Mouse (Mus musculus) kidney, embryonic 15.5 days (tissue): Measurements from ENCODE around the gene Sv2c. TPM values are rescaled to one million over a fixed set of nuclear protein-coding genes. Genes with fewer than 3 reads are reported as not detected.

Experiments
- ATAC-seq: fragments of 200-750 bp; cut with Nextera tagmentation; replicated peaks from 2 replicates; pipeline ENCODE4 v1.8.0; 2017; ENCODE audit warnings: moderate TSS enrichment; ENCODE audit not compliant: low FRiP score
- H3K27ac ChIP-seq: fragments of 300-500 bp; sonication (generic); 2 replicates; pipeline ENCODE4 v1.5.1; 2015; ENCODE audit warnings: mild to moderate bottlenecking, inconsistent platforms
- H3K27me3 ChIP-seq: fragments of 300-500 bp; sonication (generic); 2 replicates; pipeline ENCODE4 v1.6.1; 2015; ENCODE audit warnings: inconsistent platforms
- H3K36me3 ChIP-seq: fragments of 300-500 bp; sonication (generic); 2 replicates; pipeline ENCODE4 v1.6.1; 2015; ENCODE audit warnings: inconsistent platforms
- H3K4me1 ChIP-seq: fragments of 300-500 bp; sonication (generic); 2 replicates; pipeline ENCODE4 v1.6.1; 2015; ENCODE audit warnings: inconsistent platforms
- H3K4me2 ChIP-seq: fragments of 300-500 bp; sonication (generic); 2 replicates; pipeline ENCODE4 v1.6.1; 2015; ENCODE audit warnings: moderate library complexity, mild to moderate bottlenecking, inconsistent platforms
- H3K4me3 ChIP-seq: fragments of 300-500 bp; sonication (generic); replicated peaks from 2 replicates; pipeline ENCODE4 v1.5.1; 2015; ENCODE audit warnings: mild to moderate bottlenecking, inconsistent platforms
- H3K9ac ChIP-seq: fragments of 300-500 bp; sonication (generic); 2 replicates; pipeline ENCODE4 v1.6.1; 2015; ENCODE audit warnings: mild to moderate bottlenecking, inconsistent platforms
- H3K9me3 ChIP-seq: fragments of 300-500 bp; sonication (generic); replicated peaks from 2 replicates; pipeline ENCODE4 v1.6.1; 2016; ENCODE audit warnings: inconsistent platforms
- WGBS: fragments of 180-500 bp; shearing (Covaris S2); methylation state at CpG from one replicate; pipeline ENCODE4 v1.1.7; 2015; ENCODE audit warnings: mixed read lengths; 5-methylcytosine and 5-hydroxymethylcytosine counted together
- polyA plus RNA-seq: library from polyadenylated mRNA; unstranded; fragments of >200 nt; fragmentation: Nextera tagmentation; extraction: Ambion mirVana; gene quantifications from 2 replicates; pipeline ENCODE4 v1.2.1, GENCODE M21; 2015

The Sv2c gene
- polyA plus RNA-seq: 0.90 and 1.4 TPM in 2 replicates

GRCm38 (mm10) chr13:96132401-96132816 is at the start of gene Sv2c:
TSS of gene Sv2c (minus strand) at chr13:96132577.
- peak; percentile 91 for ATAC-seq
- 0 out of 2 replicates have a peak within 1 kb of the TSS, but pooled peaks have one; percentile 31 for H3K9ac ChIP-seq
- H3K27me3 ChIP-seq: peaks cover 85% of the 10 kb centered on the region
- under 1% methylated on average over 40 of the region's 44 CpGs for WGBS
- peaks cover 33% of the 10 kb centered on the region for H3K4me1 ChIP-seq
- H3K4me2 ChIP-seq: peak within 1 kb of the TSS; percentile 96
- peak within 1 kb of the TSS; percentile 48 for H3K4me3 ChIP-seq
- H3K9me3 ChIP-seq: no peaks in the 10 kb centered on the region
- no peak within 1 kb of the TSS for H3K27ac ChIP-seq
- no peaks in the 10 kb centered on the region for H3K36me3 ChIP-seq

GRCm38 (mm10) chr13:96180671-96181161 is 48.3 kb upstream of the Sv2c start:
- Histone ChIP-seq H3K4me3 (no peak overlapping the region), H3K4me2 (no peak overlapping the region), H3K4me1 (no peaks in the 10 kb centered on the region), H3K27me3 (no peaks in the 10 kb centered on the region), H3K36me3 (no peaks in the 10 kb centered on the region), H3K27ac (no peak overlapping the region), H3K9ac (no peak overlapping the region), H3K9me3 (no peaks in the 10 kb centered on the region)
- no peak for ATAC-seq
- 66% methylated on average over 13 of the region's 13 CpGs for WGBS

- H3K9me3 ChIP-seq: no peaks in the 10 kb centered on the region
- no peaks in the 10 kb centered on the region for H3K27me3 ChIP-seq
- 66% methylated on average over 8 of the region's 8 CpGs for WGBS
- no peak overlapping the region for H3K4me2 ChIP-seq
- no peak overlapping the region for H3K27ac ChIP-seq
- H3K4me3 ChIP-seq: no peak overlapping the region
- no peaks in the 10 kb centered on the region for H3K4me1 ChIP-seq
- H3K9ac ChIP-seq: no peak overlapping the region
- H3K36me3 ChIP-seq: no peaks in the 10 kb centered on the region
- ATAC-seq: no peak
Measured at GRCm38 (mm10) chr13:96175591-96176212, 43.3 kb upstream of the Sv2c start.

- Histone ChIP-seq H3K27ac (no peak overlapping the region), H3K36me3 (no peaks in the 10 kb centered on the region), H3K4me1 (no peaks in the 10 kb centered on the region), H3K4me2 (no peak overlapping the region), H3K27me3 (no peaks in the 10 kb centered on the region), H3K4me3 (no peak overlapping the region), H3K9ac (no peak overlapping the region), H3K9me3 (no peaks in the 10 kb centered on the region)
- WGBS: 86% methylated on average over 3 of the region's 3 CpGs
- no peak for ATAC-seq
Measured at GRCm38 (mm10) chr13:96173686-96174085, 41.3 kb upstream of the Sv2c start.

- Histone ChIP-seq H3K4me3 (no peak overlapping the region), H3K36me3 (no peaks in the 10 kb centered on the region), H3K9me3 (no peaks in the 10 kb centered on the region), H3K4me2 (no peak overlapping the region), H3K27ac (no peak overlapping the region), H3K27me3 (no peaks in the 10 kb centered on the region), H3K4me1 (no peaks in the 10 kb centered on the region), H3K9ac (no peak overlapping the region)
- ATAC-seq: no peak
- WGBS: 91% methylated on average over 3 of the region's 3 CpGs
Measured at GRCm38 (mm10) chr13:96172290-96172689, 39.9 kb upstream of the Sv2c start.

GRCm38 (mm10) chr13:96168991-96169665 is 36.8 kb upstream of the Sv2c start:
- Histone ChIP-seq H3K27ac (no peak overlapping the region), H3K9ac (no peak overlapping the region), H3K4me2 (peak overlapping the region; percentile 22), H3K4me1 (no peaks in the 10 kb centered on the region), H3K27me3 (no peaks in the 10 kb centered on the region), H3K9me3 (no peaks in the 10 kb centered on the region), H3K36me3 (no peaks in the 10 kb centered on the region), H3K4me3 (no peak overlapping the region)
- WGBS: 52% methylated on average over 11 of the region's 11 CpGs
- no peak for ATAC-seq

- no peak for ATAC-seq
- WGBS: 72% methylated on average over 2 of the region's 2 CpGs
Measured at GRCm38 (mm10) chr13:96166593-96166992, 34.2 kb upstream of the Sv2c start.

GRCm38 (mm10) chr13:96133363-96134100 is 1.2 kb upstream of the Sv2c start:
- peak; percentile 38; the same call in 1 of the 2 replicates for ATAC-seq
- Histone ChIP-seq H3K36me3 (no peaks in the 10 kb centered on the region), H3K4me1 (peaks cover 33% of the 10 kb centered on the region), H3K9me3 (no peaks in the 10 kb centered on the region), H3K9ac (no peak overlapping the region), H3K4me2 (peak overlapping the region; percentile 96), H3K4me3 (peak overlapping the region; percentile 48), H3K27me3 (peaks cover 75% of the 10 kb centered on the region), H3K27ac (no peak overlapping the region)
- 5% methylated on average over 28 of the region's 28 CpGs for WGBS

More at GRCm38 (mm10) chr13:96166593-96166992, 34.2 kb upstream of the Sv2c start:
- no peak overlapping the region for H3K4me3 ChIP-seq
- no peak overlapping the region for H3K4me2 ChIP-seq
- no peak overlapping the region for H3K27ac ChIP-seq
- H3K9ac ChIP-seq: no peak overlapping the region
- H3K36me3 ChIP-seq: no peaks in the 10 kb centered on the region
- no peaks in the 10 kb centered on the region for H3K4me1 ChIP-seq
- H3K27me3 ChIP-seq: no peaks in the 10 kb centered on the region
- no peaks in the 10 kb centered on the region for H3K9me3 ChIP-seq

GRCm38 (mm10) chr13:96132833-96133232 is 456 bp upstream of the Sv2c start:
- H3K36me3 ChIP-seq: no peaks in the 10 kb centered on the region
- peaks cover 33% of the 10 kb centered on the region for H3K4me1 ChIP-seq
- 0% methylated on average over 15 of the region's 15 CpGs for WGBS
- peaks cover 81% of the 10 kb centered on the region for H3K27me3 ChIP-seq
- peak overlapping the region; percentile 48 for H3K4me3 ChIP-seq
- H3K4me2 ChIP-seq: peak overlapping the region; percentile 96
- peak; percentile 30 for ATAC-seq
- no peaks in the 10 kb centered on the region for H3K9me3 ChIP-seq
- H3K9ac ChIP-seq: no peak overlapping the region
- no peak overlapping the region for H3K27ac ChIP-seq

- H3K4me3 ChIP-seq: peak overlapping the region; percentile 48
- no peaks in the 10 kb centered on the region for H3K36me3 ChIP-seq
- under 1% methylated on average over 19 of the region's 19 CpGs for WGBS
- peak overlapping the region; percentile 96 for H3K4me2 ChIP-seq
- peaks cover 33% of the 10 kb centered on the region for H3K4me1 ChIP-seq
- peaks cover 89% of the 10 kb centered on the region for H3K27me3 ChIP-seq
- ATAC-seq: peak; percentile 54; the same call in 1 of the 2 replicates
- no peaks in the 10 kb centered on the region for H3K9me3 ChIP-seq
- H3K9ac ChIP-seq: 0 out of 2 replicates have a peak overlapping the region, but pooled peaks have one; percentile 31
- no peak overlapping the region for H3K27ac ChIP-seq
Measured at GRCm38 (mm10) chr13:96131911-96132310, 466 bp downstream of the Sv2c start.

- no peaks in the 10 kb centered on the region for H3K9me3 ChIP-seq
- peak; percentile 57 for ATAC-seq
- peak overlapping the region; percentile 48 for H3K4me3 ChIP-seq
- peaks cover 94% of the 10 kb centered on the region for H3K27me3 ChIP-seq
- peaks cover 33% of the 10 kb centered on the region for H3K4me1 ChIP-seq
- WGBS: 0% methylated on average over 28 of the region's 30 CpGs
- H3K36me3 ChIP-seq: no peaks in the 10 kb centered on the region
- H3K4me2 ChIP-seq: peak overlapping the region; percentile 96
- H3K27ac ChIP-seq: no peak overlapping the region
- H3K9ac ChIP-seq: no peak overlapping the region
Measured at GRCm38 (mm10) chr13:96131050-96131449, 1.3 kb downstream of the Sv2c start.

- H3K9ac ChIP-seq: no peak overlapping the region
- no peak for ATAC-seq
- H3K4me1 ChIP-seq: peaks cover 33% of the 10 kb centered on the region
- H3K4me2 ChIP-seq: no peak overlapping the region
- no peaks in the 10 kb centered on the region for H3K9me3 ChIP-seq
- no peak overlapping the region for H3K27ac ChIP-seq
- no peaks in the 10 kb centered on the region for H3K36me3 ChIP-seq
- H3K27me3 ChIP-seq: peaks cover 80% of the 10 kb centered on the region
- 77% methylated on average over 3 of the region's 3 CpGs for WGBS
- H3K4me3 ChIP-seq: no peak overlapping the region
Measured at GRCm38 (mm10) chr13:96129081-96129480, 3.3 kb downstream of the Sv2c start.
